Mouse (Mus musculus): ENCODE measurements at regions not wholly inside any gene's neighbourhood (a gene's known extent, or its start where the extent isn't known, plus 50 kb on each side); places are given as distances from the start of the nearest gene placed in this dataset.

DNA sequence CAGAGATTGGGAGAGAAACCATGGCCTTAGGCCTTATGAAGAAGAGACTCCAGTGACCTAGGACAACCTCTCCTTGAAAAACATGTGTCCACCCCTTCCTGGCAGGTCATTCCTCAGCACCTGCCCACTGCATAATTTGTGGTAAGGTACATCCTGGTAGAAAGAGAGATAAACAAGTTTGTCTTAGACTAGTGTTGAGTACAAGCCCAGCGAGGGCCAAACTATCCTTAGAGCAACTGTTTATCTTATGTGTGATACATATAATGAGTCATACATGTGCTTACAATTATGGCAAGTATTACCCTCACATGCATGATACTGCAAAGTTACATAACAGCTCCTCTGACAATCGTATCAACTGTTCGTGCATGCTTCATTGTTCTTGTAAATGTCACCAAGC lies 83.3 kb upstream of the Ell2 start:
- TF ChIP-seq EP300 (IDR thresholded peaks at IDR 0.05) (no peak), CTCF (IDR thresholded peaks at IDR 0.05) (no peak)

Data from lung, postnatal 0 days (tissue).